Mouse (Mus musculus) left cerebral cortex, postnatal 14 days (tissue): ENCODE measurements around the gene Olfr1385. TPM values are rescaled to one million over a fixed set of nuclear protein-coding genes. Genes with fewer than 3 reads are reported as not detected.
"Not testable (repeated sequence)": the region's sequence is repeated elsewhere in the genome, so short reads cannot be mapped to it uniquely, and the experiment has no call there.

Experiments used
- DNase-seq, 2 experiments: peaks; one replicate each; pipeline ENCODE4 v3.0.0; 2021 to 2022; ENCODE audit warnings: low spot score in 2 of 2, mixed read lengths in 1 of 2
- intact Hi-C: fragments of 180-260 bp; cut with DNase I; formaldehyde crosslinking; loops from one replicate; pipeline ENCODE4 v1.15.1; 2025
- long read RNA-seq, 2 experiments: library from polyadenylated mRNA; stranded (forward); transcript quantifications; one replicate each; pipeline ENCODE4 v2.0.0; 2021
- total RNA-seq, 2 experiments: library from RNA; stranded (reverse); gene quantifications; 2 replicates each; pipeline ENCODE4 v1.2.3; 2021

Olfr1385 gene
- under 1 TPM in 1 of 2 experiments, not detected in 1; 0.13 TPM for total RNA-seq
- long read RNA-seq, experiment 1: 0 reads
- long read RNA-seq, experiment 2: 0 reads

DNA sequence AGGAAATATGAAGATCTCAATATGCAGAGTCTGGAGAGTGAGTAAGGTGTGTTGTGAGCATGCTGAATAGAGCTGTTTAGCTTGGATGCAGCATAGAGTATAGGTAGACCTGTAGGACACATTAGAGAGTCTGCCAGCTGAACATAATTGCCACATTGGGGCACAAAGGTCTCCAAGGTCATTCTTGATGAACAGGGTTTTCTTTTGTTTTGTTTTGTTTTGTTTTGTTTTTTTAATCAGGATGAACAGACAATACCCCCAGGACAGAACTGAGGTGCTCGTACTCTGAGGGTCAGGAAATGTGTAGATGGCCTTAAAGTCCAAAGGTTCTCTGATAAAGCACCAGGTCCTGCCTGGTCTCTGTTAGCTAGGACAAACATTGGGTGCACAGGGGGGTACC is at the start of gene Olfr1385:
Gene Olfr1385, plus strand, starts transcription at position 301 of the 400 bp plus-strand sequence.
- intact Hi-C loops, DNase-seq: not testable (repeated sequence)

DNA sequence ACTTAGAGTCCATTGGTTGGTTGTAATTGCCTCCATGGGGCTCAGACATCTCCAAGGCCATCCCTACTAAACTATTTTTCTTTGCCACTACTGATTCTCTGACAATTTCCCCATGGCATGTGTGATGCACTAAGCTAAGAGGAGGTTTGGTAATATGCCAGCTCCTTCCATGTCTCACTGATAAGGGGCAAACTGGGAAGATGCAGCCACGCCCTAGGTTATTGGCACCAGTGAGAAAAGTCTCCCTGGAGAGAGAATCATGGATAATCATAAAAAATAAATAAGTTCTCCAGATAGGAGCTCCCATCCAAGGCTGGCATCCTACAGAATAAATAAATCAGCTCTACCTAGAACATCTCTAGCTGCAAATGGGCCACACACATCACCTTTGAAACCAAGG is 33.8 kb upstream of the Olfr1385 start, which contains the start of gene Olfr1387:
Gene Olfr1387, plus strand, starts transcription at position 301 of the 400 bp plus-strand sequence.
- DNase-seq: no peak
- intact Hi-C loops: no loop called here

DNA sequence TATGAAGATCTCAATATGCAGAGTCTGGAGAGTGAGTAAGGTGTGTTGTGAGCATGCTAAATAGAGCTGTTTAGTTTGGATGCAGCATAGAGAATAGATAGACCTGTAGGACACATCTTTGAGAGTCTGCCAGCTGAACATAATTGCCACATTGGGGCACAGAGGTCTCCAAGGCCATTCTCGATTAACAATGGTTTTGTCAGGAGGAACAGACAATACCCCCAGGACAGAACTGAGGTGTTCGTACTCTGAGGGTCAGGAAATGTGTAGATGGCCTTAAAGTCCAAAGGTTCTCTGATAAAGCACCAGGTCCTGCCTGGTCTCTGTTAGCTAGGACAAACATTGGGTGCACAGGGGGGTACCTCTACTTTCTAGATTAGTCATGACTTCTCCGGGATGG is 24.1 kb upstream of the Olfr1385 start, which contains the start of gene Olfr1386:
Gene Olfr1386, plus strand, starts transcription at position 301 of the 400 bp plus-strand sequence.
- DNase-seq, intact Hi-C loops: not testable (repeated sequence)

DNA sequence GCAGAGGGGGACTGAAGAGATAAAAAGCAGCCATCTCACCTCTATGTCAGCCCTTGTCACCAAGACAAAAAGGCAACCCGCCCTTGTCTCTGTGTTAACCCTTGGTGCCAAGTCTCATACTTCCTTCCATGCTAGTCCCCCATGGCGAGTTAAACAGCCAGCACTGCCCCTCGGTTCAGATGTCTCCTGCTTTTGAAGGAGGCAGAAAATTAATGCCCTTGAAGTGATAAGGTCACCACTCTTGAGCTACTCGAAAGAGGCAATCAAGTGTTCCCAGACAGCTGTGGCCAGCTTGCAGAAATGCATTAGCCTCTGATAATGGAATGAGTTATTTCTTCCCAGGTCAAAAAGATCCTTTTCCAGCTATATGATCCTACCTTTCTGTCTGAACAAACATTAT is 2.9 kb upstream of the Olfr1385 start:
- intact Hi-C loops: no loop called here
- DNase-seq: no peak

DNA sequence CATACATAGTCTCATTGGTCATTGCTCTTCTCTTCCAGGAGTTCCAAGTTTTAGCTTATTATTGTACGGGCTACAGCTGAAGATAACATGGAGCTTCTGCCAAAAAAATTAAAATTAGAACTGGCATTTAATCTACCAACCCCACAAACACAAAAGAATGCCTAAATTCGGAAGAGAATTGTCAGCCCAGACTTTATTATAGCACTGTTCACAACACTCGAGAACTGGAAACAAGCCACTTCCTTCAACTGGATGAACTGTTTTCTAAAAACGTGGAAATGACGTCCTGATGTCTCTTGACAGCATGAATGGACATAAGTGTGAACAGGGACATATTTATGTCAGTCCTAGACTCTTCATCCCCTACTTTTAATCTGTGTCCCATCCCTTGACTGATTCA is 29.2 kb downstream of the Olfr1385 start:
- intact Hi-C loops: no loop called here
- DNase-seq: peak; percentile 6 to 58

DNA sequence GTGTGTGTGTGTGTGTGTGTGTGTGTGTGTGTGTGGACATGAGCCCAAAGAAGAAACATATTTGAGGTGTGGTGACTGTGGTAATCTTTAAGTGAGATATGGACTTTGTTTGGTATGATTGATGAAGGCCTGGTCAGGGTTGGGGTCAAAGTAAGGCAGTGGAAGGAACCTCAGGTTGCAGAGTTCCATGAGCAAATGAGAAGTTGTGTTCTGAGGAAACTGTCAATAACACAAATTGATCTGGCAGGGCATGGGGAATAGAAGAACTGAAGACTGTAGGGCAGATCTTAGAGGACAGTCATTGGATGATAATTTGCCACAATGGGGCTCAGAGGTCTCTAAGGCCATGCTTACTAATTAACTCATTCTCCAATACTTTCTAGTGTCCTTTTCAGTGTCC is 30.5 kb downstream of the Olfr1385 start, which contains the start of gene Olfr1383:
Gene Olfr1383, plus strand, starts transcription at position 301 of the 400 bp plus-strand sequence.
- no peak for DNase-seq
- intact Hi-C loops: no loop called here

DNA sequence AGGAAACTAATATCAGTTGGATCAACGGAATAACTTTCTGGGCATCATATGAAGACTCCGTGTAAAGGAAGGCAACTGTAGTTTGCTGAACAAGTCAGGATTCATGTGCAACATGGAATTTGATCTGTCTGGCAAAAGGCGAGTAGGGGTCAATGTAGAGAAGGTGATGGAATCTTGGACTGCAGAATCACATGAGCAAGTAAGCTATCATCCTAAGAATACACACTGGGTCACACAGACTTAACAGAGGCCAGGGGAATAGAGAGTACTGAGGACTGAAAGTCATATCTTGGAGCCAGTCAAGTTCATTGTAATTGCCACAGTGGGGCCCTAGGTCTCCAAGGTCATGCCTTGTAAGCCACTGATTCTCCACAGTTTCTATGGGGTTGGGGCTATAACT is 39.1 kb downstream of the Olfr1385 start, which contains the start of gene Olfr1382:
Gene Olfr1382, plus strand, starts transcription at position 301 of the 400 bp plus-strand sequence.
- intact Hi-C loops: no loop called here
- DNase-seq: no peak

DNA sequence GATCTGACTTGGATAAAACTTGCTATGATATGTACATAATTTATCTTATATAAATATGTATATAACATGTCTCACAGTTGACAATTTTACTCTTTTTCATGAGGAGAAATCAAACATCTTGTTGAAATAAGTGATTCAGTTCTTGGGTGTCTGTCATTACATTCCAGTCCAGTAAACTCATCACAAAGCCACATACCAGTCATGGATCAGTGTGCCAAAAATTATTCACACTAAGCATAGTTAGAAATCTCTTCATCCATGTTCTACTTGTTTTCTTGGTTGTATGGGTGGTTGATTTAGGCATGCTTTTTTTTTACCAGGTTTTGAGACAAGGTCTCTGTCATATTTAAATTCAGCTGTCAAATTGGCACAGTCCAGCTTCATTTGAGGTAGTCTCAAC is 43.9 kb downstream of the Olfr1385 start:
- intact Hi-C loops: loop anchor here (10.0 kb wide), 1 partner anchor 258 kb away; the partner anchor contains the start of gene Olfr1393

DNA sequence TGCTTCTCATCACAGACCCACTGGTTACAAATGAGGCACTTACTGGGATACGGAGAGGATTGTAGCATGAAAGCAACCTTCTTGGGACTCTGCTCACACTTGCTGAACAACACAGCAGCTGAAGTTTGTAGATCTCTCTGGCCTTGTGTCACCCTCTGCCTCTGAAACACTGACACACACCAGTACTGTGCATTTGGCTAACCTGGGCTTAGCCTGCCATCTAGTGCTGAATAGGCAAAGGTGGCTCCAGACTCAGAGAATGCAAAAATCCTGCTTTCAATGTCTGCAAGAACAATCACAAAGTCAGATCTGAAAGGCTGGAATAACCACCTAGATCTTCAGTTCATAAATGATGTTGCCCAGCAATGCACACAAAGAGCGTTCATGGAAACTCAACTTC is 47.8 kb downstream of the Olfr1385 start:
- intact Hi-C loops: loop anchor here (5.0 to 10.0 kb wide), 2 partner anchors 262 to 344 kb away; partner anchors contain the start of gene Olfr1393
- peak; percentile 63 to 66 for DNase-seq

More for the DNA sequence above, 43.9 kb downstream of the Olfr1385 start:
- no peak for DNase-seq

DNA sequence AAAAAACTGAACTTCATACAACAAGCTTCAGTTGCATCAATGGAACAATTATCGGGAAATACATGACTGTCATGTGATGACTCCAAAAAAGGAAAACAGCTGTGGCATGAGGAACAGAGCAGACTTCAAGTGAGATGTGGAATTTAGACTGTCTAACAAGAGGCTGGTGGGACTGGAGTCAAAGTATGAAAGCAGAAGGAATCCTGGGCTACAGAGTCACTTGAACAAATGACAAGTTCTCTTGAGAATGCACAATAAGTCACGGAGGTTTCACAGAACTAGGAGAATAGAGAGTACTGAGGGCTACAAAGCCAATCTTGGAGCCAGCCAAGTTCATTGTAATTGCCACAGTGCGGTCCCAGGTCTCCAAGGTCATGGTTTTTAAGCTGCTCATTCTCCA is 54.3 kb downstream of the Olfr1385 start, which contains the start of gene Olfr1381:
Gene Olfr1381, plus strand, starts transcription at position 301 of the 400 bp plus-strand sequence.
- intact Hi-C loops, DNase-seq: not testable (repeated sequence)

Other genes starting within 250 kb of the Olfr1385 start
- gene Mgat1, start 244.9 kb upstream of the Olfr1385 start, total RNA-seq: 10 to 100 TPM; 57.8 to 72.4 TPM
- under 1 TPM in 1 of 2 experiments, not detected in 1; 0.13 TPM for gene Olfr1393, start 210.8 kb upstream of the Olfr1385 start, total RNA-seq
- under 1 TPM in 1 of 2 experiments, not detected in 1; 0.19 TPM for gene Olfr1392, start 203.8 kb upstream of the Olfr1385 start, total RNA-seq
- gene Olfr10, start 184.3 kb upstream of the Olfr1385 start, total RNA-seq: not detected
- gene Olfr1391, start 166.3 kb upstream of the Olfr1385 start, total RNA-seq: not detected
- not detected for gene Olfr1390, start 153.9 kb upstream of the Olfr1385 start, total RNA-seq
- gene Olfr1389, start 66.0 kb upstream of the Olfr1385 start, total RNA-seq: not detected
- gene Olfr1388, start 52.4 kb upstream of the Olfr1385 start, total RNA-seq: under 1 TPM; 0.17 to 0.53 TPM
- gene Olfr1387, start 33.7 kb upstream of the Olfr1385 start, total RNA-seq: not detected
- gene Olfr1386, start 24.0 kb upstream of the Olfr1385 start, total RNA-seq: not detected
- gene Olfr1384, start 17.7 kb downstream of the Olfr1385 start, total RNA-seq: under 1 TPM; 0.34 to 0.35 TPM
- gene Olfr1383, start 30.6 kb downstream of the Olfr1385 start, total RNA-seq: under 1 TPM in 1 of 2 experiments, not detected in 1; 0.53 TPM
- not detected for gene Olfr1382, start 39.2 kb downstream of the Olfr1385 start, total RNA-seq
- gene Olfr1381, start 54.4 kb downstream of the Olfr1385 start, total RNA-seq: not detected
- gene Olfr1380, start 67.8 kb downstream of the Olfr1385 start, total RNA-seq: not detected
- gene Flt4, start 120.2 kb downstream of the Olfr1385 start, total RNA-seq: 1 to 10 TPM; 3.2 to 3.6 TPM
- not detected for gene Scgb3a1, start 174.5 kb downstream of the Olfr1385 start, total RNA-seq
- gene Cnot6, start 223.7 kb downstream of the Olfr1385 start, total RNA-seq: 10 to 100 TPM; 42.6 to 45.2 TPM